Mouse (Mus musculus): ENCODE data around the gene Fxyd4. TPM values are rescaled to one million over a fixed set of nuclear protein-coding genes. Genes with fewer than 3 reads are reported as not detected.

The Fxyd4 gene
- polyA plus RNA-seq, 1 experiment from 2014 or later, result 2.0 TPM

DNA sequence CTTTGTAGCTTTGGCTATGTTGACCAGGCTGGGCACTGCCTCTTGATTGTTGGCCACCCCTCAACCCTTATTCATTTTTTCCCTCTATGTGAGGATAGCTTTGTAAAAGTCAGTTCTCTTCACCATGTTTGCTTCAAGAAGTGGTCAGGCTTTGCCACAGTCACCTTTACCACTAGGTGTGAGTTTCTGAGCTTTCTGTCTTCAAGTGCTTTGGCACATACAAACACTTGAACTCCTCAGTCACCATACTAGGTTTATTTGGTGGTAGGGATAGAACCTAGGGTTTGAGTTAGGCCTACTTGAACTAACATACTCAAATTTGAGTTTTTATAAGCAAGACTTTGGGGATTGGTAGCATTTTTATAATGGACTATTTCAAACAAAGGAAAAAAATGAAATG, 23.0 kb downstream of the Fxyd4 start:
- Histone ChIP-seq H3K9me3 (no peaks in the 10 kb centered on the region), H3K4me1 (peaks cover 40% of the 10 kb centered on the region), H3K4me3 (replicated peaks) (no peak overlapping the region), H3K4me2 (no peak overlapping the region), H3K36me3 (replicated peaks) (0 out of 2 replicates have a peak, but pooled peaks cover 3% of the 10 kb centered on the region), H3K27ac (no peak overlapping the region), H3K9ac (no peak overlapping the region), H3K27me3 (no peaks in the 10 kb centered on the region)
- ATAC-seq (ENCODE audit: low FRiP score), result no peak

- WGBS, result 86% methylated on average over 6 of the region's 6 CpGs
- no peak overlapping the region for H3K4me3 ChIP-seq (replicated peaks)
- H3K4me1 ChIP-seq, result peaks cover 25% of the 10 kb centered on the region
- peak overlapping the region; percentile 8; the same call in 1 of the 2 replicates for H3K4me2 ChIP-seq
- H3K9me3 ChIP-seq, result no peaks in the 10 kb centered on the region
- no peaks in the 10 kb centered on the region for H3K27me3 ChIP-seq
- no peak overlapping the region for H3K27ac ChIP-seq
- ATAC-seq (ENCODE audit: low FRiP score), result no peak
- no peak overlapping the region for H3K9ac ChIP-seq
- H3K36me3 ChIP-seq (replicated peaks), result no peaks in the 10 kb centered on the region
Observed at GRCm38 (mm10) chr6:117910120-117910661, 27.3 kb downstream of the Fxyd4 start.

DNA sequence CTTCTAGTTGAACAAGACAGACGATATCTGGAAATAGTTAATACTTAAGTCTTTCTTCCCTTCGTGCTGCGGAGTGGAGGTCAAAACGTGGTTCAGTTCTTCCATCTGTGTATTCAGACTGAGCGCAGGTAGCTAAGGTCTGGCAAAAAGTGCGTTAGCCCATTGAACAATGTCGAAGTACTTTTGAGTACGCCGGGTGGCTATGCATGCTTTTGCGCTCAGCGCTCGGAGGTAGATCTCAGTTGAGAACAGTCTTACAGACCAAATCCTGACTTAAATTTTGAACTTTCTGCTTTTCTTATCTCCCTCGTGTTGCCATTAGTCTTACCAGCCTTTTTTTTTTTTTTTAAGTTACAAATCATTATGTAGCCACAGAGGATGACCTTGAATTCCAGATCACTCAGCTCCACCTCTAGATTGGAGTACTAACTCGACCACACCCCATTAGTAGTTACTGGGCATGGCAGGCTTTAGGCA, 29.0 kb downstream of the Fxyd4 start:
- H3K4me1 ChIP-seq, result peaks cover 25% of the 10 kb centered on the region
- under 1% methylated on average over 14 of the region's 14 CpGs for WGBS
- peak overlapping the region; percentile 100 for H3K4me3 ChIP-seq (replicated peaks)
- no peaks in the 10 kb centered on the region for H3K27me3 ChIP-seq
- H3K27ac ChIP-seq, result no peak overlapping the region
- H3K4me2 ChIP-seq, result peak overlapping the region; percentile 92
- H3K9me3 ChIP-seq, result no peaks in the 10 kb centered on the region
- H3K36me3 ChIP-seq (replicated peaks), result no peaks in the 10 kb centered on the region
- ATAC-seq (ENCODE audit: low FRiP score), result no peak
- H3K9ac ChIP-seq, result peak overlapping the region; percentile 94

GRCm38 (mm10) chr6:117907979-117908355, 29.5 kb downstream of the Fxyd4 start:
- H3K27me3 ChIP-seq, result no peaks in the 10 kb centered on the region
- H3K9ac ChIP-seq, result peak overlapping the region; percentile 94
- WGBS, result 0% methylated on average over 26 of the region's 26 CpGs
- no peaks in the 10 kb centered on the region for H3K9me3 ChIP-seq
- peak overlapping the region; percentile 100 for H3K4me3 ChIP-seq (replicated peaks)
- H3K4me2 ChIP-seq, result peak overlapping the region; percentile 92
- H3K36me3 ChIP-seq (replicated peaks), result no peaks in the 10 kb centered on the region
- H3K27ac ChIP-seq, result peak overlapping the region; percentile 93; the same call in 1 of the 2 replicates
- no peak for ATAC-seq (ENCODE audit: low FRiP score)
- H3K4me1 ChIP-seq, result peaks cover 25% of the 10 kb centered on the region

- Histone ChIP-seq H3K4me2 (peak overlapping the region; percentile 92), H3K27me3 (no peaks in the 10 kb centered on the region), H3K36me3 (replicated peaks) (no peaks in the 10 kb centered on the region), H3K4me1 (peaks cover 25% of the 10 kb centered on the region), H3K27ac (peak overlapping the region; percentile 93), H3K4me3 (replicated peaks) (peak overlapping the region; percentile 100), H3K9ac (peak overlapping the region; percentile 94), H3K9me3 (no peaks in the 10 kb centered on the region)
- WGBS, result under 1% methylated on average over 67 of the region's 77 CpGs
- ATAC-seq (ENCODE audit: low FRiP score), result peak; percentile 72
Observed at GRCm38 (mm10) chr6:117907301-117907978, 30.1 kb downstream of the Fxyd4 start.

GRCm38 (mm10) chr6:117906590-117907271, 30.8 kb downstream of the Fxyd4 start:
- H3K9me3 ChIP-seq, result no peaks in the 10 kb centered on the region
- peak overlapping the region; percentile 100 for H3K4me3 ChIP-seq (replicated peaks)
- H3K27ac ChIP-seq, result peak overlapping the region; percentile 93
- H3K36me3 ChIP-seq (replicated peaks), result no peaks in the 10 kb centered on the region
- H3K9ac ChIP-seq, result peak overlapping the region; percentile 94
- under 1% methylated on average over 59 of the region's 68 CpGs for WGBS
- no peaks in the 10 kb centered on the region for H3K27me3 ChIP-seq
- peak; percentile 98 for ATAC-seq (ENCODE audit: low FRiP score)
- peaks cover 25% of the 10 kb centered on the region for H3K4me1 ChIP-seq
- peak overlapping the region; percentile 92 for H3K4me2 ChIP-seq

DNA sequence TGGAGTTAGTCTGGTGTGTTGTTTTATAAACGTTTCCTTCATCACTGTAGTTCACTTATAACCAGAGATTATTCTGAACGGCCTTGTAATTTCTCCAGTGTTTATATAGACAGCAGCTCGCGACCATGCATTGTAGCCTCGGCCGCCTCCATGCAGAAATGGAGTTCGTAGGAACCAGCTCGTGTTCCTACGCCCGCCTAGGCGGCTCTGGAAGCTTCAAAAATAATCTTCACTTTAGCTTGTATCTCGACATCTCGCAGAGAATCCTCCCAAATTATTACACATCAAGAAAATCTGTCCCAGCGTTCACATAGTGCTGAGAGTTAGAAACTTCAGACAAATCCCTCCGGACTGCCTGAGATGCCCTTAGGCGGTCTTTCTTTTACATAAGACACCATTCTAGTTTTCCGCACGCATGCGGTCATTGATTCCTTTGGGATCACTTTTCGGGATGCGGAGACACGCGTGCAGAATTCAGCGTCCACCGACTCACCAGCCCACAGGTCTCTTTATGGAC, 31.4 kb downstream of the Fxyd4 start:
- under 1% methylated on average over 25 of the region's 25 CpGs for WGBS
- no peaks in the 10 kb centered on the region for H3K27me3 ChIP-seq
- no peaks in the 10 kb centered on the region for H3K9me3 ChIP-seq
- no peaks in the 10 kb centered on the region for H3K36me3 ChIP-seq (replicated peaks)
- peak overlapping the region; percentile 100 for H3K4me3 ChIP-seq (replicated peaks)
- peaks cover 25% of the 10 kb centered on the region for H3K4me1 ChIP-seq
- peak overlapping the region; percentile 59 for H3K27ac ChIP-seq
- H3K4me2 ChIP-seq, result peak overlapping the region; percentile 45
- ATAC-seq (ENCODE audit: low FRiP score), result peak; percentile 47
- H3K9ac ChIP-seq, result peak overlapping the region; percentile 41

DNA sequence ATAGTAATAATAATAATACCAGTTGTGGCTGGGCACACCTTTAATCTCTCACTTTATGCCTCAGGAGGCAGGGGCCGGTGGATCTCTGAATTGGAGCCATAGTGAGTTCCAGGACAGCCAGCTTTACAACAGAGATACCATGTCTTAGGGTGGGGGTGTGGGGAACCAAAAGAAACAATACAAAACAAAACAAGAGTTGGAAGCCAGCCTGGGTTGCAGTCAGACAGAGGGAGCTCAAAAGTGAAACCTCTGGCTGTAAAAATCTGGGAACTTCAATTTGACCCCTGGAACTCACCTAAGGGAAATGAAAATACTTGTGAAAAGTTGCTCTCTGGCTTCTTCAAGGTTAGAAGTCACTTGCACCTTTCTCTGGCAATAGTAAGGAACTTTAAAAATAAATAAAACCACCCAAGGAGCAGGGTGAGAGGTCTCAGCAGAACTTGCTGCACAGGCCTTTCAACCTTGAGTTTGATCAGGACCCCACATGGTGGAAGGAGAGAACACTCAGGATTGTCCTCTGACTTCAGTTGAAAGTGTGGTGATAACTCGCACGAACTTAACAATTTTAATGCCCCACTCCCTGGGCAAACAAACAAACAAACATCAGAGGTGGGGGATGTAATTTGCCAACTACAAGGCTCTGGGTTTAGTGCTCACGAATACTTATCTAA, 32.1 kb downstream of the Fxyd4 start:
- 30% methylated on average over 4 of the region's 4 CpGs for WGBS
- Histone ChIP-seq H3K9me3 (no peaks in the 10 kb centered on the region), H3K4me1 (peaks cover 25% of the 10 kb centered on the region), H3K4me2 (peak overlapping the region; percentile 45), H3K9ac (peak overlapping the region; percentile 41; the same call in 1 of the 2 replicates), H3K27me3 (no peaks in the 10 kb centered on the region), H3K27ac (no peak overlapping the region), H3K36me3 (replicated peaks) (no peaks in the 10 kb centered on the region), H3K4me3 (replicated peaks) (peak overlapping the region; percentile 100)
- ATAC-seq (ENCODE audit: low FRiP score), result no peak

GRCm38 (mm10) chr6:117903836-117904235, 33.7 kb downstream of the Fxyd4 start:
- Histone ChIP-seq H3K4me1 (peaks cover 13% of the 10 kb centered on the region), H3K9ac (no peak overlapping the region), H3K36me3 (replicated peaks) (no peaks in the 10 kb centered on the region), H3K4me3 (replicated peaks) (no peak overlapping the region), H3K27ac (no peak overlapping the region), H3K4me2 (no peak overlapping the region), H3K27me3 (no peaks in the 10 kb centered on the region), H3K9me3 (no peaks in the 10 kb centered on the region)
- no peak for ATAC-seq (ENCODE audit: low FRiP score)
- 79% methylated on average over 3 of the region's 3 CpGs for WGBS

GRCm38 (mm10) chr6:117902556-117902955, 34.9 kb downstream of the Fxyd4 start:
- no peak overlapping the region for H3K4me3 ChIP-seq (replicated peaks)
- 89% methylated on average over 4 of the region's 4 CpGs for WGBS
- no peaks in the 10 kb centered on the region for H3K36me3 ChIP-seq (replicated peaks)
- H3K27ac ChIP-seq, result no peak overlapping the region
- no peak overlapping the region for H3K9ac ChIP-seq
- no peaks in the 10 kb centered on the region for H3K27me3 ChIP-seq
- H3K9me3 ChIP-seq, result no peaks in the 10 kb centered on the region
- peaks cover 6% of the 10 kb centered on the region; the same call in 1 of the 2 replicates for H3K4me1 ChIP-seq
- H3K4me2 ChIP-seq, result no peak overlapping the region
- ATAC-seq (ENCODE audit: low FRiP score), result no peak

DNA sequence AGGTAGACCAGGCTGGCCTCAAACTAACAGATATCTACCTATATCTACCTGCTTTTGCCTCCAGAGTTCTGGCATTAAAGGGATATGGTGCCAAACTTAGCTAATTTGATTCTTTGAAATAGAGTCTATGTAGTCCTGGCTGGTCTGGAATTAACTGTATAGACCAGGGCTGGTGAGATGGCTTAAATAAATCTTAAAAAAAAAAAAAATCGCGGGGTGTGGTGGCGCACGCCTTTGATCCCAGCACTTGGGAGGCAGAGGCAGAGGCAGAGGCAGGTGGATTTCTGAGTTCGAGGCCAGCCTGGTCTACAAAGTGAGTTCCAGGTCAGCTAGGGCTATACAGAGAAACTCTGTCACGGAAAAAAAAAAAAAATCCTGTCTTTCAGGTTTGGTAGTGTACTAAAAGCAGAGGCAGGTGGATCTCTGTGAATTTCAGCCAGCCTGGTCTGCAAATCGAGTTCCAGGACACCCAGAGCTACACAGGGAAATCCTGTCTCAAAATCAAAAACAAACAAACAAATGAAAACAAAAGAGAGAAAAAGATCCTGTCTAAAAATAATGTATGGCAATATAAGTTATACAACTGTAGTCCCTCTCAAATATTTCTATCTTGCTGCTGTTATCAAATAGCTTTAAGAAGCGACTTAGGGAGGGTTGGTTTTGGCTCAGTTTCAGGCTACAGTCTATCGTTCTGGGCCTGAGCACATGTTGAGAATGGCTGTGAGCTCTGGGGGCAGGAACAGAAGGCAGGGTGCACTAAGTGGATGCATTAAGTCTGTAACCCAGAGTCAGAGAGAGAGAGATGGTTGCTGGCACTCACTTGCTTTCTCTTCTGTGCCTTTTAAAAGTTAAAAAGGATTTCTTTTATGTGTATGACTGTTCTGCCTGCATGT, 35.7 kb downstream of the Fxyd4 start:
- Histone ChIP-seq H3K4me2 (no peak overlapping the region), H3K4me3 (replicated peaks) (no peak overlapping the region), H3K27ac (no peak overlapping the region), H3K36me3 (replicated peaks) (no peaks in the 10 kb centered on the region), H3K9me3 (no peaks in the 10 kb centered on the region), H3K27me3 (no peaks in the 10 kb centered on the region), H3K4me1 (peaks cover 6% of the 10 kb centered on the region; the same call in 1 of the 2 replicates), H3K9ac (no peak overlapping the region)
- WGBS, result 81% methylated on average over 9 of the region's 9 CpGs
- ATAC-seq (ENCODE audit: low FRiP score), result no peak

All from forebrain, embryonic 12.5 days (tissue).